Mouse (Mus musculus) thymus, postnatal 36 days (tissue): ENCODE measurements around the gene Pgp.
A peak's percentile ranks its signal among the peaks of the same experiment; 100 is the strongest.

Experiments used
- DNase-seq, 2 experiments: peaks; one replicate each; pipeline ENCODE4 v3.0.0; 2022; ENCODE audit warnings: mixed read lengths in 2 of 2

The Pgp gene

DNA sequence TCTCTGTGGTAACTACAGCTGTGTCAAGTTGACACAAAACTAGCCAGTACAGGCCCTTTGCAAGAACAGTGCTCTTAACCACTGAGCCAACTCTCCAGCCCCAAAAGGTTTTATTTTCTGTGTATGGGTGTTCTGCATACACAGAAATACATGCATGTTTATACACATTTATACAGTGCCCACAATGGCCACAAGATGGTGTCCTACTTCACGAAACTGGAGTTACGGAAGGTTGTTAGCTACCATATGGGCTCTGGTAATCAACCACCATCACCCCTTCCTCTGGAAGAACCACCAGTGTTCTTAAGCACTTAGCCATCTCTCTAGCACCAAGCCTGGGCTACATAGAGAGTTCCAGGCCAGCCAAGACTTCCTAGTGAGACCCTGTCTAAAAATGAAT lies 8.6 kb upstream of the Pgp start:
- no peak for DNase-seq

DNA sequence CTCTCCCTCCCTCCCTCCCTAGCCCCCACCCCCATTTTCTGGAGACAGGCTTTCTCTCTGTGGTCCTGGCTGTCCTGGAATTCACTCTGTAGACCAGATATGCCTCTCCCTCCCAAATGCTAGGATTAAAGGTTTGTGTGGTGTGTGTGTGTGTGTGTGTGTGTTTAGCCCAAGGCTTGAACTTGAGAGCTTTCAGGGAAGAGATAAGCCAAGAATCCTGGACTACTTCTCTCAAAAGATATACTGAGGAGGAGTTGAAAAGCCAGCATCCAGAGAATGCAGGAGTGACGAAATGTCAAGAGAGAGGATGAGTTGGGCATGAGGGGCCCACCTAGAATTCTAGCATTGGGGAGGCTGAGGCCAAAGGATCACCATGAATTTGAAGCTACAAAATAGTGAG lies 7.3 kb upstream of the Pgp start:
- DNase-seq: no peak

DNA sequence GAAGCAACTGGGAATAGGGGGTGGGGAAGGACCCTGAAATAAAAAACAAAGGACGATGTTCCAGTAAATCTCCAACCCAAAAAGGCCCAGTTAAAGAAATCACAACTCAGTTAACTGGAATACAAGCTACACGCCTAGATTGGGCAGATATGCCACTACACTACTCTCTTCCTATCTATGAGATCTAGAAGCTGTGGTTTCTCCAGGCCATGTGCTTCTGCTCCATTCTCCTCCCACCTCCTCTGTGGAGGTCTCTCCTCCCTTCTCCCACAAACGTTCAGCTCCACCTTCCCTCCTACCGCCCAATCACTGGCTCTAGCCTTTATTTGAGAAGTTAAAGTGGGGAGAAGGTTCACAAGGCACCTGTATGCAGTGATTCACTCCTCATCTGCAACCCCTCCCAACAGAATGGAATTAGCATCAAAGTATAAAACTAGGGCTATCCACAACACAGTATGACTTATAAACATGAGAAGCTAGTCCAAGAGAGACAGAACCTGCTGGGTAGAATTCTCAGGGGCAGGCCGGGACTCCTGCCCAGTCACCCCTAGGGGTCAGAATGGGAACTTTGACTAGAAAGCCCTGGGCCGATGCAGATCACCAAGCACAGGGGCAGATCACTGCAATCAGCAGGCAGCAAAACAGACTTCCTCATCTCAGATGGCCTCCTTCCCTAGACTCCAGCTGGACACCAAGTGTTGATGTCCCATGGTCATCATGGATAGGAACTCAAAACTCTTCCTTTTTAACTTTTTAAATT lies 6.6 kb upstream of the Pgp start:
- DNase-seq: no peak

DNA sequence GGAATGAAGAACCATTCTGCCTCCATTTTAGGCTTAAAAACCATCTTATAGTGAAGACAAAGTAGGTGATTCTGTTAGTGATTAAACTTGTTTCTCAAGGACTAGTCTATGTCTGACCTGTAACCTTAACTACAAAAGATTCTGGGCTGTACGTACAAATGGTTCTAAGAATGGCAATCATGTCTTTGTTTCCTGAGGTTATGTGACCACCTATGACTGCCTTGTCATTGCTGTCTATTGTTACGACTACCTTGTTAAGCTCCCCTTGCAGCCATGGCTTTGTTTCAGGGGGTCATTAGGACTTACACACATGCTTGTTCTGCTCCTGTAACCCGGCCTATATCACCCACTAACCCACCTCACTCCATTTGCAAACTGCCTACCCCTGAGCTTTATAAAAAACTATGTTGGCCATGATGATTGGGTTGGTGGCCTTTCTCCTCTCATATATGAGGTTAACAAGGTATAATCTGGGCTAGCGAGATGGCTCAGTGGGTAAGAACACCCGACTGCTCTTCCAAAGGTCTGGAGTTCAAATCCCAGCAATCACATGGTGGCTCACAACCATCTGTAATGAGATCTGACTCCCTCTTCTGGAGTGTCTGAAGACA lies 1.5 kb upstream of the Pgp start:
- DNase-seq: no peak

DNA sequence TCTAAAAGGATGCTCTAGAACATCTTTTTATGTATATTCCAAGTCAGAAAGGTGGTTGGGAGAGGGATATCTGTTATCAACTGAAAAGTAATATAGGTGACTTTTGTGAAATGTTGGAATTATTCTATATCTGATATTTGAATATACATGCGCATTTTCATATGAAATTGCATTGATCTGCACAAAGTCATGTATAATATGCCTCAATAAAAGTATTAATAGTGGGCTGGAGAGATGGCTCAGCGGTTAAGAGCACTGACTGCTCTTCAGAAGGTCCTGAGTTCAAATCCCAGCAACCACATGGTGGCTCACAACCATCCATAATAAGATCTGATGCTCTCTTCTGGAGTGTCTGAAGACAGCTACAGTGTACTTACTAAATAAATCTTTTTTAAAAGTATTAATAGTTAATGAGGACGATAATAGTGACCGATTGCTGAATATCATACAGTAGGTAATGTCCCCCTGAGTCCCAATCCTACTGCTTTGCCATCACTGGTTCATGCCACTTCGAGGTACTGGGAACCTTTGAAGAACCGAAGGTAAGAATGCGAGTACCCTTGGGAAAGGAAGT lies 769 bp upstream of the Pgp start:
- DNase-seq: no peak

DNA sequence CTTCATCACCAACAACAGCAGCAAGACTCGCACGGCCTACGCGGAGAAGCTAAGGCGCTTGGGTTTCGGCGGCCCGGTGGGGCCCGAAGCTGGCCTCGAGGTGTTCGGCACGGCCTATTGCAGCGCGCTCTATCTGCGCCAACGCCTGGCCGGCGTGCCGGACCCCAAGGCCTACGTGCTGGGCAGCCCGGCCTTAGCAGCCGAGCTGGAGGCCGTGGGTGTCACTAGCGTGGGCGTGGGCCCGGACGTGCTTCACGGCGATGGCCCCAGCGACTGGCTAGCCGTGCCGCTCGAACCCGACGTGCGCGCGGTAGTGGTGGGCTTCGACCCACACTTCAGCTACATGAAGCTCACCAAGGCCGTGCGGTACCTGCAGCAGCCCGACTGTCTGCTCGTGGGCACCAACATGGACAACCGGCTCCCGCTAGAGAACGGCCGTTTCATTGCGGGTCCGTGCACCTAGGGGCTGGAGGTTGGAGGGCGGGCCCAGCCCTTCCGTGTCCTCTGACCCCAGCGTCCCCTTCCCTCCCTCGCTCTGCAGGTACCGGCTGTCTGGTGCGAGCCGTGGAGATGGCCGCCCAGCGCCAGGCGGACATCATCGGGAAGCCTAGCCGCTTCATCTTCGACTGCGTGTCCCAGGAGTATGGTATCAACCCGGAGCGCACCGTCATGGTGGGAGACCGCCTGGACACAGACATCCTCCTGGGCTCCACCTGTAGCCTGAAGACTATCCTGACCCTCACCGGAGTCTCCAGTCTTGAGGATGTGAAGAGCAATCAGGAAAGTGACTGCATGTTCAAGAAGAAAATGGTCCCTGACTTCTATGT lies 722 bp downstream of the Pgp start:
- DNase-seq: peak; percentile 25 to 54

DNA sequence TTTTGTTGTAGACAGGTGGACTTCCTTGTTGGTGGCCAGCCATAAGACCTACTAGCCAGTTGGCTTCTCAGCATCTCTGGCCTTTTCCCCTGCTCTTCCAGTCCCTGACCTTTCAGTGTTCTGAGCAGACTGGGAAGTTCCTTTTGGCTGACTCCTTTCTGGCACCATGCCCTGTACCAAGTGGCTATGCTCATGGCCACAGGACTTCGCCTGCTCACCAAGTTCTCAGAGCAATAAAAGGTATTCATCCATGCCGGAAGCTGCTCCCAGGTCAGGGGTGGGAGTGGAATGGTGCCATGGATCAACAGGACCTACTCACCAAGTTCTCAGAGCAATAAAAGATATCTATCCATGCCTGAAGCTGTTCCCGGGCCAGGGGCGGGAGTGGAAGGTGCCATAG lies 2.3 kb downstream of the Pgp start:
- DNase-seq: no peak

DNA sequence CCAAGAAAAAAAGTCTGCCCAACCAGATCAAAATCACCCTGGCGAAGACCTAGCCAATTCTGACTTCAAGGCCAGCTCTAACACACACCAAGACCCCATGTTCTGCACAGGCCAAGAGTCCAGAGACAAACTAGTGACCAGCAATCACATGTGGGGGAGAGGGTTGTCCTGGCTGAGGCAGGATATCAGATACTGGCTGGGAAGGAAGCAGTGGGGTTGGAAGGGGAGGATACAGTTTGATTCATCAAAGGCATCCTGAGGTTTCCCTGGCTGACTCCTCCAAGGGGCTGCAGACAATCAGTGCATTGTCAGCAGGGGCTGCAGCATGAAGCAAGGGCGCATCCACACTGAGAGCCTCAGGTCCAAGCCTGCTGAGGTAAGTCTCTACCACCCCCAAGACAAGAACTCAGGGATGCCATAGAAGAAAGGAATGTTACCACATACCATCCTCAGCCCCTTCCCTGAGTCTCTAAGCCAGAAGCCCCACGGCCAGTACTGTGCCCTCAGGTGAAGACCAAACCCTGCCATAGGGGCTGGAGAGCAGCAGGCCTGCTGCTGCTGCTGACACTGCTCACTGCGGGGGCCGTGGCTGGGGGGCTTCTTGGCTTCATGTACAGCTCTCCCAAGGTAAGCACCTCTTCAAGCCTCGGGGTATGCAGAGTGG lies 3.6 kb downstream of the Pgp start, which contains the start of gene Bricd5:
Gene Bricd5 (plus strand): TSS at position 273 of the 664 bp plus-strand sequence.
- DNase-seq: no peak

DNA sequence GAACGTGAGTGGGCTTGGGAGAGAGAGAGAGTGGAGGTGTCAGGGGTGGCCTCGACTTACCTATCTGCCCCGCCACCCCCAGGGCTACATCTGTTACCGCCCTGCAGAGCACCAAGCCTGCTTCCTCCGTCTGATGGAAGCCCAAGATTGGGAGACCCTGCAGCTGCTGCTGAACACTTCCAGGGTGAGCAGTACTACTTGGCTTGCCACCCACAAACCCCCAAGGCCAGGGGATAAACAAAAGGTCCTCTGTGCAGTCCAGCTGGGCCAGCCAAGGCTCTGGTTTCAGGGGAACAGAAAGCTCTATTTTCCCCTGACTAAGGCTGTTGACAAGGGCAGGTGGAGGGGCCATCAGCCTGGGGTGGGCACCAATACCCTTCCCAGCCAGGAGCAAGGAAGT lies 4.4 kb downstream of the Pgp start:
- no peak for DNase-seq

DNA sequence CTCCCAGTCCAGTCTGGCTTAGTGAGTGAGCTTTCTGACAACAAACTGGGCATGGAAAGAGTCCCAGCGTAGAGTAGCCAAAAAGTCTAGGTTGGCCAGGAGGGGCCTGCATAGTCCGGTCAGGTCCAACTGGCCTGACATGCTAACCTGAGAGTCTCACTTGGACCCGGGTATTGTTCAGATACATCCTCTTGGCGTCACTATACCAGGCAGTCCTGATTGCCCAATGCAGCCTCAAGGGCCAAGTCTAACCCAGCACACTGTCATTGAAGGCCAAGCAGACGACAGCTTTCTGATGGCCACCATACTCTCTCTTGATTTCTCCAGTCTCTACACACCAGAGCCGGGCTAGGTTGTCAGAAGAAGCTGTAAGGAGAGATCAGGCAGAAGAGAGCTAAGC lies 5.4 kb downstream of the Pgp start:
- no peak for DNase-seq

DNA sequence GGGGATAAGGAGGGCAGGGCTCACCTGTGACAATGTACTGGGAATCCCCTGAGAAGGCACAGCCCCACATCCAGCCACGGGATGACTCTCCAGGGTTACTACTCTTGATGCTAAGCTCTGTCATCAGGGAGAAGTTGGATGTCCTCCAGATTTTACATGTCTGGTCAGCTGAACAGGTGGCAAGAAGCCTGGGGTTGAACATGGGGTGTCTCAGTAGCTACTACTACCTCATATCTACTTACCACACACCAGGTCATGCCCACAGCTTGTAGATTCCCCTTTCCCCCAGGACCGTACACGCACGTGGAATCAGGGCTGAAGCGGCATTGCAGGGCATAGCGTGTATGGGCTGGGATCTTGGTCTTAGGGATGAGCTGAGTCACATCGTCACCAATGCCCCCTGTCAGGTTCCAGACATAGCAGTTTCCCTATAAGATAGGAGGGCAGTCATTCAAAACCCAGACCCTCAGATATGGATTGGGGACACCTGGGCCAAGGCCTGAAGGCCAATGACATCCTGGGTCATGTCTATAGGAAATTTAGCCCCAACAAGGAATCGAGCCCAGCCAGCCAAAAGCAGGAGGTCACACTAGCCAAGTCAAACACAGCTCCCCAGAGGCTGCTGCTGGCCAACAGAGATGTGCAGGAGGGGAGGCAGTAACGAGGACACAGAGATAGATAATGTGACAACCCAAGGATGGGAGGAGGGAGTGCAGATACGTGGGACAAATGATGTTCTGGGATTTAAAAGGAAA lies 6.0 kb downstream of the Pgp start:
- no peak for DNase-seq

DNA sequence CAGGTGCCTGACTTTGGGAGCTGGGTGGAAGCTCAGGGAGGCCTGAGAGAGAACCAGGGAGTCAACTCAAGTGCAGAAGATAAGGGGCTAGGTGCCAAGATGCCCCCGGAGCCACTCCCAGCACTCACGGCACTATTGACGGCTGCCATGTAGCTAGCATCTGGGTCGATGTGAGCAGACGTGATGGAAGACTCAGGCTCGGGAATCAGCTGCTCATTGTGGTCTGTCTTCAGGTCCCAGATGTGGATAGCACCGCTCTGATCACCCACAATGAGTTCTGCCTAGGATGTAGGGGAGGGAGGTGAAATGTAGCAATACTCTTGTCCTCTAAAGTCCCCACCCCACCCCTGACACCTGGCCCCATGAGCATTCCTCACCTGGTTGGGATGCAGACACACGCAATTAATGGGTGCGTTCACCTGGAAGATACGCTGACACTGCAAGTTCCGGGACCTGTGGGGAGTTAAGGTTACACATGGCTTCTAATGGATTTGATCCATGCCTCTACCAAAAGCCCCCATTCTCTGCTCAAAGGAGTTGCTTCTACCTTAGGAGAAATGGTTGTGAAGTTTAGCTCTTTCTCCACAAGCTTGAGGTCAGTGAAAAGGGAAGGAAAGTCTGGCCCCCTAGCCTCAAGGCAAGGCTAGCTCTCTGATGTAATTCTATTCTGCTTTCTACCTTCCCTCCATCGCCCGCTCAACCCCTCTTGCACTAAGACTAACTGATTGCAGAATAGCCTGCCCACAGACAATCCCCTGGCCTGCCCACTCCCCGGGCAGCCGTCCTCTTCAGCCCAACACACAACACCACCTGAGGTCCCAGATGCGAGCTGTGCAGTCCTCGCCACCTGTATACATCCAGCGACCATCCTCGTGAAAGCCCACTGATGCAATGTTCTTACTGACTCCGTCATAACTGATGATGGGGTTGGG lies 7.1 kb downstream of the Pgp start:
- DNase-seq: no peak

DNA sequence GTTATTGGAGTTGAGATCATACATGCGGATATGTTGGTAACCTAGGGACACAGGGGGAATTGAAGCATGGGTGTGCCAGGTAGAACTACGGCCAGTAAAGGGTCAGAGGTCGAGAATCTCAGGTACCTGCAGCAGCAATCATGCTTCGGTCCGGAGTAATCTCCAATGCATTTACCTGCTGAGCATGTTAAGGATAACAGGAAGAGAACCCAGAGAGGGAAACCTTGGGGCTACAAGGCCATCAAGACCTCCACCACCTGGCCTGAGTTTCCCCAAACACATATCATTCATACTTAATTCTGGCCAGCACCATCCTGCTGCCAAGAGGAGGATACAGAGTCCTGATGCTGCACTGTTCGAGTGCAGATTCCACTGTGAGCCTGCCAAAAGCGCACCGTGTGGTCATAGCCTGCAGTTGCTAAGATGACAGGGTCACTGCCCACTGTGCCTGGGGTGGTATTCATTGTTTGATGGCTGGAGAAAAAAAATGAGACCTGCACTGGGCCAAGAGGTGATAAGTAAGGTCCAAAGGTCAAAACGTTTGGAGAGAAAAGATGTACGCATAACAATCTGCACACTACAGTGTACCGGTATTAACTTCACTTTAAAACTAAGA lies 7.9 kb downstream of the Pgp start:
- DNase-seq: no peak

DNA sequence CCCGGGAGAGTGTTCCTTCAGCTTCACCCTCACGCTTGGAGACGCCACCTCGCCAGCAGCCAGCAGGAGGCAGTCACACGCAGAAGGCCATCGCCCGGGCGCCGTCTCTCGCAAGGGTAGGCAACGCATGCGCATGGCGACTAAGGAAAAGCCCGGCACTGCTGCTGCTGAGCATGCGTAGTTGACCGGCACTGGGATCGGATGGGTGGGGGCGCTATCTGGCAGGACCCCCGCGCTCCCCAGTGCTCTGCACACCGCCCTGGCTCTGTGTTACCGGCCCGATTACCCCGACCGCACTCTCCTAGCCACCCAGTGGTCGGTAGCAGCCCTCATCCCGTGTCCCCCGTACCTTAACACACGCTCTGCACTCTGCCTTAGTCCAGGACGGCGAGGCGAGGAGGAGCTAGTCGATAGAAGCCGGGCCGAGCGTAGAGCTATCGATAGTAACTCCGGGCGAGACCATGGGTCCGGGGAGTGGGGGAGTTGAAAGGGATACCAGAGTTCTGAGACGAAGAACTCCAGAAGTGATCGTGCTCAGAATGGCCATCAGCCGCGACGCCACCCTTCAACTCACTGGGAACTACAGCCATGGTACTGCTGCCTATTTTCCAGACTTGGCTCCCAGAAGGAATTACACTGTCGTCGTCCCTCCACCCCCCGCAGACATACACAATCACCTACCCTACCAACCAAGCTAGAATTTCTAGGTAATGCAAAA lies 8.6 kb downstream of the Pgp start, which contains the start of gene Mlst8:
Gene Mlst8 (minus strand): TSS at position 416 of the 718 bp plus-strand sequence.
- peak; percentile 96 to 97 for DNase-seq

DNA sequence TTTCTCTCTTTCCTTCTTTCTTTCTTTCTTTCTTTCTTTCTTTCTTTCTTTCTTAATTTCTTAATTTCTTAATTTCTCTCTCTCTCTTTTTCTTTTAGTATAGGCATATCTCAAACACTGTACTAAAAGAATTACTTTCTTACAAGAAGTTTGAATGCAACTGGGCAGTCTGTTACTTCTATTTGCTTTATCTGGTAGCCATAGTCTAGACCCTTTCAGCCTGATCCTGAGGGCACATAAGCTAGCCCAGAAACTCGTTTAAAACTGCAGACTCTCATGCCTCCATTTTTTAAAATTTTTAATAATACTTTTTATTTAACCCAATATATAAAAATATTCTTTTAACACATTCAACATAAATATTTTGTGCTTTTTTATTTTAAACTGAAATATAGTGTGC lies 9.2 kb downstream of the Pgp start:
- no peak for DNase-seq

DNA sequence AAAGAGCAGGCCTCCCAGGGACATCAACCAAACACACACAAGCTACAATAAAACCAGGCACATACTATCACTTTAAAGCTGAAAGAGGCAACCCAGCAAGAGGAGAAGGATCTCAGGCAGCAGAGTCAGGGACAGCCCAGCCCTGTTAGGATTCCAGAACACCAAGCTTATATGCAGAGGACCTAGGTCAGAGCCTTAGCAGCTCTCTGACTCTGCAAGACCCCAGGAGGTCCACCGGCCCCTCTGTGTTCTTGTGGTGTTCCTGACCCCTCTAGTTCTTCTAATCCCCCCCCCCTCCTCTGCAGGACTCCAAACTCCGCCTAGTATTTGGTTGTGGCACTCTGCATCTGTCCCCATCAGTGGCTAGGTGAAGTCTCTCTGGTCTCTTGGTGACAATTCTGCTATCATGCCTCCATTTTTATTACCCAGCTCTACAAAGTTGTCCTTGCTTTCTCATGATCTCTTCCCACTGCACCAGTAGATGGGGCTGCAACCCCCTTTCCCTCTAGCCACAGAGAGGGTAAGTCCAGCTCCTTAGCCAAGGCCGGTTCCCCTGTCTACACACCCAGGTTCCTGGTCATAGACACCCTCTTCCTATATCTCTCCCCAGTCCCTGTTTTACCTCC lies 10.1 kb downstream of the Pgp start:
- DNase-seq: no peak

DNA sequence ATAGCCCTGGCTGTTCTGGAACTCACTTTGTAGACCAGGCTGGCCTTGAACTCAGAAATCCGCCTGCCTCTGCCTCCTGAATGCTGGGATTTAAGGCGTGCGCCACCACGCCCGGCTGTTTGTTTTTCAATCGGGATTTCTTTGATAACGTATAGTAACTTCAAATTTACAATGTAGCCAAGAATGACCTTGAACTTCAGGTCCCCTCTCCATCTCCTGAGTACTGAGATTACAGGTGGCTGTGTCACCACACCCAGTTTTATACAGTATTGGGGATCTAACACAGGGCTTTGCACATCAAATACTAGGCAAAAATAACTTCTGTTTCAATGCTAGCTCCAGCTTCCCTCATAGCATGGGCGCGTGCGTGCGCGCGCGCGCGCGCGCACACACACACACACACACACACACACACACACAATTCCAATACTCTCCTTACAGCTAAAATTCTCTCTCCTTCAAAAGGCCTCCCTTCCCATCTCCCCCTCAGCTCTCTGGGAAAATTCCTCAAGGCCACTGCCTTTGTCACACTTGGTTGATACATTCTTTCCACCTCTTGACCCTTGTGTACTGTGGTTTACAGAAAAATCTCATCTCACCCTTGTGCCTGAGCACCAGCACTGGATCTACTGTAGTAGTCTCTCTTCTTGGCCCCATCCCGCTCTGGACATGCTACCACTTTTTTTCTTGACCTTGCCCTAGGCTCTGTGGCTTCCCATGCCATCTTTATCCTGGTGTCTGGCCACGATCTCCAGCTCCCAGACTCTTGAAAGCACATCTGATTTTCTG lies 11.0 kb downstream of the Pgp start:
- no peak for DNase-seq

DNA sequence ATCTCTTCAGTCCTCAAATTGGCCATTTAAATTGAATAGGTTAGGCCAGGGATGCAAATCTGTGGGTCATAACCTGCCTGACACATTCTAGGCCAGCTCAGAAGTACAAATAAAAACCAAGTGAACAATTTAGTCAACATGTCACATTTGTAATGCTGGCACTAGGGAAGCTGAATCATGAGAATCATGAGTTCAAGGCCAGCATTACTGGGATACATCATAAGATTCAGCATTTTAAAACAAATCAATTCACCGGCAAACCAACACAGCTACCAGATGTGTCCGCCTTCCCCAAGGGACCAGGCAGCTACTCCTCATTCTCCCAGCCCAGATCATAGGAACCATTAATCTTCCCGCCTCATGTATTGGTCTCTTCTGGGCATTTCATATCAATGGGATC lies 13.3 kb downstream of the Pgp start:
- DNase-seq: no peak
